Mouse (Mus musculus) kidney, adult 10 weeks (tissue): Measurements from ENCODE around the gene Gskip. TPM values are rescaled to one million over a fixed set of nuclear protein-coding genes. Genes with fewer than 3 reads are reported as not detected.

Source experiments
- polyA plus RNA-seq: library from polyadenylated mRNA; stranded (reverse); fragments of 350-450 nt; fragmentation: Illumina TruSeq; extraction: RNeasy Lipid Tissue Mini Kit (QIAGEN cat#74804); gene quantifications from one replicate; pipeline ENCODE4 v1.2.3, GENCODE M21; 2014; ENCODE audit warnings: low read depth, low replicate concordance

Gene Gskip
- 17.5 TPM for polyA plus RNA-seq

GRCm38 (mm10) chr12:105683933-105684901 lies at the start of gene Gskip:
Gene Gskip (plus strand): TSS chr12:105684829.

GRCm38 (mm10) chr12:105685001-105685691 lies 517 bp downstream of the Gskip start, which contains the start of gene Atg2b:
Gene Atg2b (minus strand): TSS chr12:105685211.

GRCm38 (mm10) chr12:105705799-105706487 lies 21.3 kb downstream of the Gskip start, which contains the start of gene Ak7:
Gene Ak7 (plus strand): TSS chr12:105705976.

Other genes starting within 250 kb of the Gskip start
- 1.8 TPM for gene D430019H16Rik, start 231.0 kb upstream of the Gskip start, polyA plus RNA-seq
- gene Bdkrb2, start 121.6 kb upstream of the Gskip start, polyA plus RNA-seq, result 0.36 TPM
- gene Bdkrb1, start 81.7 kb upstream of the Gskip start, polyA plus RNA-seq, result not detected
- 9.8 TPM for gene Atg2b, start 382 bp downstream of the Gskip start, polyA plus RNA-seq
- 2.8 TPM for gene Ak7, start 21.1 kb downstream of the Gskip start, polyA plus RNA-seq
- 370 TPM for gene Papola, start 99.9 kb downstream of the Gskip start, polyA plus RNA-seq